Mouse (Mus musculus) liver, adult 2 months (tissue): ENCODE results near the gene Scgb1b2. TPM values are rescaled to one million over a fixed set of nuclear protein-coding genes. Genes with fewer than 3 reads are reported as not detected.

Experiments
- DNase-seq: peaks from one replicate; pipeline ENCODE4 v3.0.0-alpha.2; 2011; ENCODE audit warnings: low read depth, low spot score; ENCODE audit errors: extremely low read depth
- H3K27ac ChIP-seq: fragments of 200-500 bp; replicated peaks from 2 replicates; pipeline ENCODE4 v1.5.1; 2012; ENCODE audit warnings: low read depth, mild to moderate bottlenecking, control low read depth, inconsistent platforms, low read length; ENCODE audit not compliant: insufficient read depth
- H3K27me3 ChIP-seq: fragments of 200-500 bp; 2 replicates; pipeline ENCODE4 v1.6.1; 2012; ENCODE audit warnings: mild to moderate bottlenecking, moderate library complexity, low read length, inconsistent platforms; ENCODE audit not compliant: control insufficient read depth, insufficient read depth
- H3K36me3 ChIP-seq: fragments of 200-500 bp; 2 replicates; pipeline ENCODE4 v1.6.1; 2012; ENCODE audit warnings: low read length, inconsistent platforms; ENCODE audit not compliant: control insufficient read depth, insufficient read depth
- H3K4me1 ChIP-seq: fragments of 200-500 bp; 2 replicates; pipeline ENCODE4 v1.6.1; 2011; ENCODE audit warnings: low read length; ENCODE audit not compliant: control insufficient read depth, insufficient read depth
- H3K4me3 ChIP-seq: fragments of 200-500 bp; 2 replicates; pipeline ENCODE4 v1.5.1; 2011; ENCODE audit warnings: low read depth, mild to moderate bottlenecking, control low read depth, low read length, moderate library complexity; ENCODE audit not compliant: insufficient read depth
- H3K79me2 ChIP-seq: fragments of 200-500 bp; 2 replicates; pipeline ENCODE4 v1.6.1; 2012; ENCODE audit warnings: inconsistent platforms, mild to moderate bottlenecking, low read length, moderate library complexity; ENCODE audit not compliant: control insufficient read depth, insufficient read depth
- H3K9ac ChIP-seq: fragments of 200-500 bp; 2 replicates; pipeline ENCODE4 v1.6.1; 2012; ENCODE audit warnings: low read depth, mild to moderate bottlenecking, control low read depth, inconsistent platforms, low read length
- CTCF ChIP-seq: fragments of 200-500 bp; IDR thresholded peaks from 2 replicates; pipeline ENCODE4 v1.5.1; 2011; ENCODE audit warnings: low read depth, low read length, control low read depth
- POLR2A ChIP-seq: fragments of 200-500 bp; IDR thresholded peaks from 2 replicates; pipeline ENCODE4 v1.6.1; 2011; ENCODE audit warnings: low read length, control low read depth; ENCODE audit not compliant: insufficient read depth; ENCODE audit errors: extremely low read depth
- WGBS: fragments of 180-500 bp; shearing (Covaris S2); methylation state at CpG from one replicate; pipeline ENCODE4 v1.1.7; 2018; 5-methylcytosine and 5-hydroxymethylcytosine counted together
- polyA plus RNA-seq: library from polyadenylated mRNA; depleted of rRNA; stranded (reverse); fragments of >200 nt; gene quantifications from 2 replicates; pipeline ENCODE4 v1.2.3, GENCODE M21; 2012; rRNA removed
- total RNA-seq: library from RNA; depleted of rRNA; stranded (reverse); fragments of >200 nt; gene quantifications from 2 replicates; pipeline ENCODE4 v1.2.3, GENCODE M21; 2014; rRNA removed

The Scgb1b2 gene
- total RNA-seq (not detected in 2 replicates), polyA plus RNA-seq (not detected in 2 replicates)

- TF ChIP-seq POLR2A, result no peak
- WGBS, result 74% methylated on average over 3 of the region's 3 CpGs
- H3K79me2 ChIP-seq, result no peaks in the 10 kb centered on the region
Observed at GRCm38 (mm10) chr7:31291721-31292120, at the start of gene Scgb1b2. Gene Scgb1b2, minus strand, starts transcription at chr7:31291821.

GRCm38 (mm10) chr7:31290208-31290607 is 1.4 kb downstream of the Scgb1b2 start, which contains the start of gene Scgb2b2:
Gene Scgb2b2, plus strand, starts transcription at chr7:31290508.
- no peak for DNase-seq
- 75% methylated on average over 5 of the region's 5 CpGs for WGBS
- Histone ChIP-seq H3K27me3 (no peaks in the 10 kb centered on the region), H3K4me1 (no peaks in the 10 kb centered on the region), H3K4me3 (no peak within 1 kb of the TSS), H3K36me3 (no peaks in the 10 kb centered on the region), H3K27ac (no peak within 1 kb of the TSS), H3K9ac (no peak within 1 kb of the TSS), H3K79me2 (no peaks in the 10 kb centered on the region)
- TF ChIP-seq CTCF (no peak), POLR2A (no peak)

More at GRCm38 (mm10) chr7:31291721-31292120, at the start of gene Scgb1b2:
- no peak within 1 kb of the TSS for H3K4me3 ChIP-seq
- no peak within 1 kb of the TSS for H3K9ac ChIP-seq
- no peak for DNase-seq
- no peaks in the 10 kb centered on the region for H3K36me3 ChIP-seq
- H3K27me3 ChIP-seq, result no peaks in the 10 kb centered on the region
- no peaks in the 10 kb centered on the region for H3K4me1 ChIP-seq
- H3K27ac ChIP-seq, result no peak within 1 kb of the TSS

Other genes starting within 250 kb of the Scgb1b2 start
- 3.6 and 3.8 TPM in 2 replicates for gene Fxyd5, start 249.3 kb downstream of the Scgb1b2 start, total RNA-seq
- 5.4 and 7.8 TPM in 2 replicates for gene Fxyd5, start 249.3 kb downstream of the Scgb1b2 start, polyA plus RNA-seq
- 0.47 TPM in 1 of 2 replicates, not detected in the other for gene Fxyd7, start 240.4 kb downstream of the Scgb1b2 start, total RNA-seq
- gene Fxyd7, start 240.4 kb downstream of the Scgb1b2 start, polyA plus RNA-seq, result 0.40 and 0.92 TPM in 2 replicates
- gene Fxyd1, start 234.6 kb downstream of the Scgb1b2 start, total RNA-seq, result 127 and 154 TPM in 2 replicates
- gene Fxyd1, start 234.6 kb downstream of the Scgb1b2 start, polyA plus RNA-seq, result 1,507 and 1,555 TPM in 2 replicates
- 0.07 and 0.18 TPM in 2 replicates for gene Lgi4, start 232.5 kb downstream of the Scgb1b2 start, total RNA-seq
- 0.04 and 0.09 TPM in 2 replicates for gene Lgi4, start 232.5 kb downstream of the Scgb1b2 start, polyA plus RNA-seq
- 0.27 and 0.46 TPM in 2 replicates for gene Fxyd3, start 215.1 kb downstream of the Scgb1b2 start, total RNA-seq
- 0.50 and 0.83 TPM in 2 replicates for gene Fxyd3, start 215.1 kb downstream of the Scgb1b2 start, polyA plus RNA-seq
- 282 and 327 TPM in 2 replicates for gene Hpn, start 176.5 kb downstream of the Scgb1b2 start, total RNA-seq
- 883 and 920 TPM in 2 replicates for gene Hpn, start 176.5 kb downstream of the Scgb1b2 start, polyA plus RNA-seq
- gene Scn1b, start 164.8 kb downstream of the Scgb1b2 start, total RNA-seq, result 2.4 and 3.5 TPM in 2 replicates
- 4.4 and 7.1 TPM in 2 replicates for gene Scn1b, start 164.8 kb downstream of the Scgb1b2 start, polyA plus RNA-seq
- gene Gramd1a, start 135.9 kb downstream of the Scgb1b2 start, total RNA-seq, result 5.1 and 6.6 TPM in 2 replicates
- gene Gramd1a, start 135.9 kb downstream of the Scgb1b2 start, polyA plus RNA-seq, result 17.0 and 33.0 TPM in 2 replicates
- gene Scgb2b2, start 1.3 kb downstream of the Scgb1b2 start, total RNA-seq, result not detected in 2 replicates
- not detected in 2 replicates for gene Scgb2b2, start 1.3 kb downstream of the Scgb1b2 start, polyA plus RNA-seq
- gene Scgb2b3, start 70.3 kb upstream of the Scgb1b2 start, total RNA-seq, result not detected in 2 replicates
- not detected in 2 replicates for gene Scgb2b3, start 70.3 kb upstream of the Scgb1b2 start, polyA plus RNA-seq
- not detected in 2 replicates for gene Scgb1b3, start 83.8 kb upstream of the Scgb1b2 start, total RNA-seq
- not detected in 2 replicates for gene Scgb1b3, start 83.8 kb upstream of the Scgb1b2 start, polyA plus RNA-seq